Mouse (Mus musculus) kidney, embryonic 16.5 days (tissue): ENCODE results near the gene Bcas3. TPM values are rescaled to one million over a fixed set of nuclear protein-coding genes. Genes with fewer than 3 reads are reported as not detected.

Experiments used
- ATAC-seq: fragments of 200-750 bp; cut with Nextera tagmentation; 2 replicates; pipeline ENCODE4 v1.8.0; 2017; ENCODE audit warnings: moderate TSS enrichment; ENCODE audit not compliant: low FRiP score, low TSS enrichment
- H3K27ac ChIP-seq: fragments of 300-500 bp; sonication (generic); 2 replicates; pipeline ENCODE4 v1.5.1; 2014; ENCODE audit warnings: low read length
- H3K27me3 ChIP-seq: fragments of 300-500 bp; sonication (generic); 2 replicates; pipeline ENCODE4 v1.6.1; 2014; ENCODE audit warnings: low read length, control low read depth, mixed read lengths; ENCODE audit not compliant: insufficient read depth
- H3K36me3 ChIP-seq: fragments of 300-500 bp; sonication (generic); 2 replicates; pipeline ENCODE4 v1.6.1; 2014; ENCODE audit warnings: low read length, control low read depth, mixed read lengths; ENCODE audit not compliant: insufficient read depth
- H3K4me1 ChIP-seq: fragments of 300-500 bp; sonication (generic); 2 replicates; pipeline ENCODE4 v1.6.1; 2014; ENCODE audit warnings: low read length, control low read depth, mixed read lengths; ENCODE audit not compliant: insufficient read depth
- H3K4me2 ChIP-seq: fragments of 300-500 bp; sonication (generic); replicated peaks from 2 replicates; pipeline ENCODE4 v1.6.1; 2014; ENCODE audit warnings: low read depth, low read length
- H3K4me3 ChIP-seq: fragments of 300-500 bp; sonication (generic); 2 replicates; pipeline ENCODE4 v1.5.1; 2014; ENCODE audit warnings: mild to moderate bottlenecking, low read length
- H3K9ac ChIP-seq: fragments of 300-500 bp; sonication (generic); replicated peaks from 2 replicates; pipeline ENCODE4 v1.6.1; 2014; ENCODE audit warnings: low read length
- H3K9me3 ChIP-seq: fragments of 300-500 bp; sonication (generic); 2 replicates; pipeline ENCODE4 v1.6.1; 2016; ENCODE audit warnings: low read length, control low read depth
- WGBS: fragments of 180-500 bp; shearing (Covaris S2); extraction: QIAGEN DNeasy Blood & Tissue Kit; methylation state at CpG from one replicate; pipeline ENCODE4 v1.1.7; 2014; 5-methylcytosine and 5-hydroxymethylcytosine counted together
- polyA plus RNA-seq: library from polyadenylated mRNA; unstranded; fragments of >200 nt; fragmentation: Nextera tagmentation; extraction: Ambion mirVana; gene quantifications from 2 replicates; pipeline ENCODE4 v1.2.1, GENCODE M21; 2015

Gene Bcas3
- polyA plus RNA-seq, 1 experiment from 2014 or later, result 34.7 TPM

- no peak overlapping the region for H3K4me2 ChIP-seq
- H3K4me3 ChIP-seq, result no peak overlapping the region
- ATAC-seq, result no peak
- no peaks in the 10 kb centered on the region for H3K36me3 ChIP-seq
- H3K9me3 ChIP-seq, result no peaks in the 10 kb centered on the region
- no peak overlapping the region for H3K27ac ChIP-seq
- no peaks in the 10 kb centered on the region for H3K27me3 ChIP-seq
- WGBS, result 66% methylated on average over 5 of the region's 5 CpGs
- H3K4me1 ChIP-seq, result peaks cover 20% of the 10 kb centered on the region; the same call in 1 of the 2 replicates
- H3K9ac ChIP-seq, result no peak overlapping the region
These were observed 463.5 kb downstream of the Bcas3 start for GRCm38 (mm10) chr11:85816471-85816870.

GRCm38 (mm10) chr11:85818401-85818800 lies 465.4 kb downstream of the Bcas3 start:
- Histone ChIP-seq H3K4me2 (no peak overlapping the region), H3K27ac (no peak overlapping the region), H3K4me3 (no peak overlapping the region), H3K36me3 (no peaks in the 10 kb centered on the region), H3K9ac (no peak overlapping the region), H3K4me1 (peaks cover 21% of the 10 kb centered on the region), H3K9me3 (no peaks in the 10 kb centered on the region), H3K27me3 (no peaks in the 10 kb centered on the region)
- ATAC-seq, result no peak
- WGBS, result 72% methylated on average over 3 of the region's 3 CpGs

DNA sequence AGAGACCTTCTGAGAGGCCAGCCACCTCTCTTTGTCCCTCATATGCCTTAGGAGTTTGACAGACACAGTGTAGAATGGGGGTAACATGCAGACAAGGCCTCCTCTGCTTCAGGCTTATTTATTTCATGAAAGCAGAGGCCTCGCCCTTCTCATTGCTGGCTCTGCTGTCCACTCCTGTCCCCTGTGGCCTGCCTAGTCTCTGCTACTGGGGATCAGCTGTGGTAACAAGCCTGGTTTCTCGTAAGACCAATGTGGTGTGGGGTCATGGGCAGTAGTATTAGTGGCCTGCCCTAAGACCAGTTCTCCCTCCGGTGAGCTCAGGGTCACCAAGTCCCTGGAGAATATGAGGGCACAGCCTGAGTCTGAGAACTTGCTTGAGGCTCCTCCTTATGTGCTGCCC lies 468.0 kb downstream of the Bcas3 start:
- H3K4me2 ChIP-seq, result no peak overlapping the region
- no peak for ATAC-seq
- peaks cover 1% of the 10 kb centered on the region; the same call in 1 of the 2 replicates for H3K27me3 ChIP-seq
- H3K9ac ChIP-seq, result 0 out of 2 replicates have a peak overlapping the region, but pooled peaks have one; percentile 25
- peak overlapping the region; percentile 72 for H3K27ac ChIP-seq
- WGBS, result 77% methylated on average over 3 of the region's 3 CpGs
- H3K4me3 ChIP-seq, result no peak overlapping the region
- H3K4me1 ChIP-seq, result peaks cover 30% of the 10 kb centered on the region
- H3K9me3 ChIP-seq, result no peaks in the 10 kb centered on the region
- H3K36me3 ChIP-seq, result no peaks in the 10 kb centered on the region

DNA sequence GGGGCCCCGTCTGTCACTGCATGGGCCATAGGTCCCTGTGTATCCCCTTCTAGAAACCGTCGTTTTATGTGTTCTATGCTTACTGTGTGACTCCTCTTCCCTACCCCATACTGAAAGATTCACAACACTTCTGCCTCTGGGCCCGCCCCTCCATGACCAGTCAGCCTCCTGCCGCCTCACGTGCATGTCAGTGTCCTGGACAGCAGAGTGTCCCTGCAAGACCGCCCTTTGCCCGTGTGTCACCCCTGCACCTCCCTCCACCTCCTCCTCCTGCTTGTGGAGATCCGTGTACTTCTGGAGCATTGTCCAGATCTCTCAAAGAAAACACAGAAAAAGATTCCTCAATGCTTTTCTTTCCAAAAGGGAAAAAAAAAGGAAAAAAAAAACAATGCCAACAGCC lies 468.7 kb downstream of the Bcas3 start:
- Histone ChIP-seq H3K27me3 (peaks cover 4% of the 10 kb centered on the region; the same call in 1 of the 2 replicates), H3K9me3 (no peaks in the 10 kb centered on the region), H3K36me3 (no peaks in the 10 kb centered on the region), H3K9ac (0 out of 2 replicates have a peak overlapping the region, but pooled peaks have one; percentile 25), H3K4me2 (no peak overlapping the region), H3K4me1 (peaks cover 37% of the 10 kb centered on the region), H3K27ac (peak overlapping the region; percentile 72), H3K4me3 (no peak overlapping the region)
- 68% methylated on average over 9 of the region's 9 CpGs for WGBS
- ATAC-seq, result 0 out of 2 replicates have a peak, but pooled peaks have one; percentile 13

GRCm38 (mm10) chr11:85823181-85823580 lies 470.2 kb downstream of the Bcas3 start:
- peaks cover 48% of the 10 kb centered on the region for H3K4me1 ChIP-seq
- peaks cover 17% of the 10 kb centered on the region; the same call in 1 of the 2 replicates for H3K27me3 ChIP-seq
- no peaks in the 10 kb centered on the region for H3K9me3 ChIP-seq
- no peak overlapping the region for H3K4me3 ChIP-seq
- H3K9ac ChIP-seq, result no peak overlapping the region
- 16% methylated on average over 6 of the region's 6 CpGs for WGBS
- ATAC-seq, result no peak
- H3K4me2 ChIP-seq, result no peak overlapping the region
- no peak overlapping the region for H3K27ac ChIP-seq
- no peaks in the 10 kb centered on the region for H3K36me3 ChIP-seq

GRCm38 (mm10) chr11:85823794-85824193 lies 470.8 kb downstream of the Bcas3 start:
- Histone ChIP-seq H3K9ac (no peak overlapping the region), H3K27ac (no peak overlapping the region), H3K9me3 (no peaks in the 10 kb centered on the region), H3K4me3 (no peak overlapping the region), H3K36me3 (no peaks in the 10 kb centered on the region), H3K4me2 (no peak overlapping the region), H3K27me3 (peaks cover 21% of the 10 kb centered on the region; the same call in 1 of the 2 replicates), H3K4me1 (peaks cover 53% of the 10 kb centered on the region)
- 82% methylated on average over 4 of the region's 4 CpGs for WGBS
- ATAC-seq, result no peak

DNA sequence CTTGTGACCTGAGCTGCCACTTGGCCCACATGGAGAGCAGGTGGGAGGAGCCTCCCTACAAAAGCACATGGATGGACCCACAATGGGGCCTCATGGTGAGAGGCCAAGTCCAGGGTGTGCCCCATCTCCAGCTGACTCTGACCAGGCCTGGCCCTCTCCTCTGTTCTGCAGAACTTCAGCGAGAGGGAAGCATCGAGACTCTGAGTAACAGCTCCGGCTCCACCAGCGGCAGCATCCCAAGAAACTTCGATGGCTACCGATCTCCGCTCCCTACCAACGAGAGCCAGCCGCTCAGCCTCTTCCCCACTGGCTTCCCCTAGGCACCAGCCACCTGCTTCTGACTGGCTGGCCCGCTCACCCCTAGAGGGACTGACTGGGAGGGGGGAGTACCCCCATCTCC lies 472.1 kb downstream of the Bcas3 start:
- no peak overlapping the region for H3K4me2 ChIP-seq
- ATAC-seq, result no peak
- no peaks in the 10 kb centered on the region for H3K9me3 ChIP-seq
- peaks cover 24% of the 10 kb centered on the region; the same call in 1 of the 2 replicates for H3K27me3 ChIP-seq
- no peak overlapping the region for H3K27ac ChIP-seq
- H3K36me3 ChIP-seq, result no peaks in the 10 kb centered on the region
- H3K4me3 ChIP-seq, result no peak overlapping the region
- no peak overlapping the region for H3K9ac ChIP-seq
- WGBS, result 85% methylated on average over 10 of the region's 10 CpGs
- peaks cover 65% of the 10 kb centered on the region for H3K4me1 ChIP-seq

GRCm38 (mm10) chr11:85825823-85826222 lies 472.9 kb downstream of the Bcas3 start:
- no peak overlapping the region for H3K4me3 ChIP-seq
- H3K36me3 ChIP-seq, result no peaks in the 10 kb centered on the region
- WGBS, result 19% methylated on average over 7 of the region's 7 CpGs
- no peak overlapping the region for H3K9ac ChIP-seq
- H3K27ac ChIP-seq, result peak overlapping the region; percentile 47
- no peak for ATAC-seq
- H3K27me3 ChIP-seq, result peaks cover 24% of the 10 kb centered on the region; the same call in 1 of the 2 replicates
- H3K4me1 ChIP-seq, result peaks cover 73% of the 10 kb centered on the region
- no peak overlapping the region for H3K4me2 ChIP-seq
- H3K9me3 ChIP-seq, result no peaks in the 10 kb centered on the region

DNA sequence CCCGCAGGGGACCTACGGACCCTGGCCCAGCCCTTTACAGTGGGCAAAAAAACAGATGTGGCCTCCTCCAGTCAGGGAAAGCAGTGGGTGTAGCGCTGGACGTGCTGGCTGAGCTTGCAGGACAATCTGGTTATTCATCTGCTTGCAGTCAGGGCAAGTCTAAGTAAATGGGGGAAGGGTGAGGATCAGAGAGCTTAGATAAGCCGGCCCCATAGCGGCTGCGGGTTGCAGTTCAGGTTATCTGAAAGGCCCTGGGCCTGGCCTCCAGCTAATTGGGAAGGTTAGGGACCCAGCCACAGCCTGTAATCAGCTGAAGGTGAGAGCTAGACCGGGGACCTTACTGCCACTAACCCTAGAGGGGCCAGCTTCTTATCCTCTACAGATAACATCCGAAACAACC lies 474.4 kb downstream of the Bcas3 start:
- H3K27me3 ChIP-seq, result peaks cover 27% of the 10 kb centered on the region; the same call in 1 of the 2 replicates
- peak overlapping the region; percentile 47 for H3K27ac ChIP-seq
- H3K4me2 ChIP-seq, result no peak overlapping the region
- WGBS, result 33% methylated on average over 9 of the region's 9 CpGs
- H3K36me3 ChIP-seq, result no peaks in the 10 kb centered on the region
- H3K9me3 ChIP-seq, result no peaks in the 10 kb centered on the region
- no peak overlapping the region for H3K4me3 ChIP-seq
- peak overlapping the region; percentile 41 for H3K9ac ChIP-seq
- ATAC-seq, result no peak
- H3K4me1 ChIP-seq, result peaks cover 67% of the 10 kb centered on the region

DNA sequence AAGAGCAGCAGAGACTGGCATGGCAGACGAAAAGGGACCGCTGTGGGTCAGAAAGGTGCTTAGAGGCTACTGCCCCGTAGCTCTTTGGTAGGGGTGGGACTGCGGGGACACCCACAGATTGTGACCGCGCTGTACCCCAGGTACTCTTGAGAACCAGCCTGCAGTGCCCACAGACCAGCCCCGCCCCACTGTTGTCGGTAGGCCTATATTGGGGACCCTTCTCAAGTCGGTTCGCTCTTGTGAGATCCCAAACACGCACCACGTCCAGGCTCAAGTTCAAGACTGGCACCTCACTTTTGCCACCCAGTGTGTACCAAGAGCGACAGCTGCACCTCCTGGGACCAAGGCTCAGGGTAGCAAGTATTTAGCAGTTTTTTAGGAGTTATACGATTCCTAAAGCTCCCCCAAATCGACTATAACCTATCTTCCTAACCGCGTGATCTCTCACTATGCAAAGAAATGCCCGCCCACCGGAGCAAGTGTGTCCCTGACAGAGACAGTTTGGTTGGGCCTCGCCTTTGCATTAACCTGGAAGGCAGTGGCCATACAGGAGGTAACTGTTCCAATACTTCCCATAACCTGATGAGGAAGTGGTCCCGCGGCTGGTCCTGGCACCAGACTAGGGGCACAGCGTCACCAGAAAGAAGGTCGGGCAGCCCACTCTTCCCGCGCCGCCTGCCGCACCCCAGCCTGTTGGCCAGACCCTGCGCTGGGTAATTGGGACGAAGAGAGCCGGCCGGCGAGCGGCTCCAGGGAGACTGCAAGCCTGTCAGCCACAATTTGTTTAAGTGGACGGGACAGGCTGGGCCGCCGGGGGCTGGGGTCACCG lies 475.9 kb downstream of the Bcas3 start:
- Histone ChIP-seq H3K9me3 (no peaks in the 10 kb centered on the region), H3K9ac (peak overlapping the region; percentile 70), H3K4me1 (peaks cover 59% of the 10 kb centered on the region), H3K36me3 (no peaks in the 10 kb centered on the region), H3K27ac (peak overlapping the region; percentile 87), H3K27me3 (peaks cover 27% of the 10 kb centered on the region; the same call in 1 of the 2 replicates), H3K4me3 (peak overlapping the region; percentile 74), H3K4me2 (peak overlapping the region; percentile 79)
- ATAC-seq, result no peak
- 15% methylated on average over 38 of the region's 38 CpGs for WGBS
